Comparison of ENCODE assay signal across 23 mouse cellular contexts in the genomic region with DNA sequence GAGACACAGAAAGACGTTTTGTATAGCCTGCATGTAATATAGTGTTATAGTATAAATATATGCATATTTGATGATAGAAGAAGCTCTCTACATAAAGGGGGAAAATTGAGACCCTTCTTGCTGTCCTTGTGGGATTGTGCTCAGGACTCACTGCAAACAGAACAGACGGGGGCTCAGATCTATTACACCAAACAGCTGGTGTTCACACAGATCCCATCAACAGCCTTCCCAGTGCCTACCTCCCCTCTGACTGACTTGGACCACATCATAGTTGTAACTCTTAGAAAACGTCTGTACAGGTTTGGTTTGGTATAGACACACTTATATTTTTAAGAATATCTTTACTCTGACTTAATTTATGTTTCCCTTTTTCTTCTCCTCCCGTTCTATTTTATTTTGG.
DNase-seq lines count a peak whose midpoint lies in the region; ATAC-seq lines count a peak whose summit lies in the region.
"Had no signal": no experiment of that assay in that cellular context is flagged by ENCODE, and none has a peak within 500 bp of the region (broad histone marks: within the 10 kb centered on the region; RNA-seq: fewer than 3 reads in every experiment).

No protein-coding gene starts in this region.

- H3K36me3 ChIP-seq in forebrain, embryonic 15.5 days = no peaks in the 10 kb centered on the region
- no peaks in the 10 kb centered on the region for H3K36me3 ChIP-seq in forebrain, embryonic 11.5 days (ENCODE audit: control insufficient read depth, insufficient read depth, low read length)
- H3K36me3 ChIP-seq in neural tube, embryonic 13.5 days = no peaks in the 10 kb centered on the region
- H3K36me3 ChIP-seq in neural tube, embryonic 15.5 days = no peaks in the 10 kb centered on the region
- H3K36me3 ChIP-seq in forebrain, embryonic 16.5 days (ENCODE audit: control insufficient read depth, insufficient read depth) = no peaks in the 10 kb centered on the region
- H3K36me3 ChIP-seq: embryonic facial prominence, embryonic 10.5 days; embryonic facial prominence, embryonic 13.5 days; heart, embryonic 10.5 days; hindbrain, embryonic 12.5 days; hindbrain, embryonic 15.5 days had no signal

- no peak overlapping the region for H3K4me2 ChIP-seq in forebrain, embryonic 15.5 days (replicated peaks)
- no peak overlapping the region for H3K4me2 ChIP-seq in forebrain, embryonic 11.5 days (ENCODE audit: low read depth, low read length, severe bottlenecking)
- H3K4me2 ChIP-seq in neural tube, embryonic 13.5 days = no peak overlapping the region
- no peak overlapping the region for H3K4me2 ChIP-seq in neural tube, embryonic 15.5 days
- no peak overlapping the region for H3K4me2 ChIP-seq in forebrain, embryonic 16.5 days (ENCODE audit: low read length)
- H3K4me2 ChIP-seq: embryonic facial prominence, embryonic 13.5 days; hindbrain, embryonic 12.5 days; hindbrain, embryonic 15.5 days had no signal

- 57% methylated on average over 4 of the region's 4 CpGs for whole genome bisulfite sequencing in forebrain, embryonic 15.5 days
- WGBS in forebrain, embryonic 11.5 days = 67% methylated on average over 4 of the region's 4 CpGs
- WGBS in neural tube, embryonic 13.5 days = 64% methylated on average over 4 of the region's 4 CpGs
- 57% methylated on average over 4 of the region's 4 CpGs for WGBS in neural tube, embryonic 15.5 days
- 49% methylated on average over 4 of the region's 4 CpGs for WGBS in forebrain, embryonic 16.5 days

- no peak overlapping the region for H3K4me3 ChIP-seq in forebrain, embryonic 15.5 days
- no peak overlapping the region for H3K4me3 ChIP-seq in forebrain, embryonic 11.5 days (ENCODE audit: low read depth, low read length)
- no peak overlapping the region for H3K4me3 ChIP-seq in neural tube, embryonic 13.5 days
- no peak overlapping the region for H3K4me3 ChIP-seq in neural tube, embryonic 15.5 days (replicated peaks)
- no peak overlapping the region for H3K4me3 ChIP-seq in forebrain, embryonic 16.5 days (replicated peaks; ENCODE audit: low read length)
- H3K4me3 ChIP-seq: embryonic facial prominence, embryonic 10.5 days; embryonic facial prominence, embryonic 13.5 days; erythroblast, embryonic 14.5 days; gastrocnemius, adult 2 months; heart, adult 2 months; heart, embryonic 10.5 days; hindbrain, embryonic 12.5 days; hindbrain, embryonic 15.5 days had no signal

- peak; percentile 63 for ATAC-seq in forebrain, embryonic 15.5 days (replicated peaks)
- no peak for ATAC-seq in forebrain, embryonic 11.5 days (replicated peaks; ENCODE audit: low FRiP score)
- ATAC-seq in neural tube, embryonic 13.5 days (ENCODE audit: low read depth) = peak; percentile 65; the same call in 1 of the 2 replicates
- ATAC-seq in neural tube, embryonic 15.5 days (ENCODE audit: low FRiP score) = no peak
- ATAC-seq in forebrain, embryonic 16.5 days = peak; percentile 48; the same call in 1 of the 2 replicates
- ATAC-seq: CD4-positive, CD25-positive, alpha-beta regulatory T cell, adult 4 months; intestine, postnatal 0 days had no signal

- DNase-seq in forebrain, embryonic 11.5 days (ENCODE audit: low spot score) = no peak
- no peak for DNase-seq in kidney, postnatal 4 days
- DNase-seq: adrenal gland, adult 2 months; adrenal gland, postnatal 14 days; cerebellum, adult 11-12 months; cerebellum, adult 8-10 months; cerebellum, postnatal 36 days; embryo, embryonic 11 days; gastrocnemius, adult 2 months; gastrocnemius, postnatal 25 days; heart, adult 2 months had no signal

- H3K27me3 ChIP-seq in forebrain, embryonic 15.5 days = no peaks in the 10 kb centered on the region
- no peaks in the 10 kb centered on the region for H3K27me3 ChIP-seq in forebrain, embryonic 11.5 days (ENCODE audit: control insufficient read depth, insufficient read depth, low read length)
- H3K27me3 ChIP-seq in neural tube, embryonic 13.5 days = no peaks in the 10 kb centered on the region
- H3K27me3 ChIP-seq in neural tube, embryonic 15.5 days (replicated peaks) = no peaks in the 10 kb centered on the region
- no peaks in the 10 kb centered on the region for H3K27me3 ChIP-seq in forebrain, embryonic 16.5 days (replicated peaks; ENCODE audit: control insufficient read depth, insufficient read depth, low read length)
- H3K27me3 ChIP-seq: embryonic facial prominence, embryonic 13.5 days; hindbrain, embryonic 12.5 days; hindbrain, embryonic 15.5 days had no signal

- H3K9me3 ChIP-seq in forebrain, embryonic 15.5 days = no peaks in the 10 kb centered on the region
- no peaks in the 10 kb centered on the region for H3K9me3 ChIP-seq in forebrain, embryonic 11.5 days (ENCODE audit: control insufficient read depth, low read length)
- H3K9me3 ChIP-seq in neural tube, embryonic 13.5 days = no peaks in the 10 kb centered on the region
- no peaks in the 10 kb centered on the region for H3K9me3 ChIP-seq in neural tube, embryonic 15.5 days (replicated peaks)
- H3K9me3 ChIP-seq in forebrain, embryonic 16.5 days (ENCODE audit: control insufficient read depth, low read length) = no peaks in the 10 kb centered on the region
- H3K9me3 ChIP-seq: embryonic facial prominence, embryonic 10.5 days; embryonic facial prominence, embryonic 13.5 days; heart, embryonic 10.5 days; hindbrain, embryonic 12.5 days; hindbrain, embryonic 15.5 days had no signal

- no peak overlapping the region for H3K9ac ChIP-seq in forebrain, embryonic 15.5 days (replicated peaks)
- no peak overlapping the region for H3K9ac ChIP-seq in forebrain, embryonic 11.5 days (ENCODE audit: low read length)
- no peak overlapping the region for H3K9ac ChIP-seq in neural tube, embryonic 13.5 days
- no peak overlapping the region for H3K9ac ChIP-seq in neural tube, embryonic 15.5 days (replicated peaks)
- no peak overlapping the region for H3K9ac ChIP-seq in forebrain, embryonic 16.5 days (replicated peaks; ENCODE audit: low read depth, low read length)
- H3K9ac ChIP-seq: embryonic facial prominence, embryonic 13.5 days; hindbrain, embryonic 12.5 days; hindbrain, embryonic 15.5 days had no signal

- no peak overlapping the region; the same call in 1 of the 2 replicates for H3K27ac ChIP-seq in forebrain, embryonic 15.5 days (replicated peaks)
- H3K27ac ChIP-seq in forebrain, embryonic 11.5 days (ENCODE audit: low read depth, low read length) = no peak overlapping the region
- no peak overlapping the region for H3K27ac ChIP-seq in neural tube, embryonic 13.5 days (replicated peaks)
- H3K27ac ChIP-seq in neural tube, embryonic 15.5 days (replicated peaks) = no peak overlapping the region
- 0 out of 2 replicates have a peak overlapping the region, but pooled peaks have one; percentile 4 for H3K27ac ChIP-seq in forebrain, embryonic 16.5 days (ENCODE audit: low read length)
- H3K27ac ChIP-seq: embryonic facial prominence, embryonic 10.5 days; embryonic facial prominence, embryonic 13.5 days; gastrocnemius, adult 2 months; heart, adult 2 months; heart, embryonic 10.5 days; hindbrain, embryonic 12.5 days; hindbrain, embryonic 15.5 days had no signal

- H3K4me1 ChIP-seq in forebrain, embryonic 15.5 days = peaks cover 7% of the 10 kb centered on the region; the same call in 1 of the 2 replicates
- H3K4me1 ChIP-seq in forebrain, embryonic 11.5 days (replicated peaks; ENCODE audit: control insufficient read depth, insufficient read depth, low read length) = no peaks in the 10 kb centered on the region
- H3K4me1 ChIP-seq in neural tube, embryonic 13.5 days (replicated peaks) = no peaks in the 10 kb centered on the region
- H3K4me1 ChIP-seq in neural tube, embryonic 15.5 days = no peaks in the 10 kb centered on the region
- peaks cover 5% of the 10 kb centered on the region; the same call in 1 of the 2 replicates for H3K4me1 ChIP-seq in forebrain, embryonic 16.5 days (replicated peaks; ENCODE audit: control insufficient read depth, insufficient read depth, low read length)
- H3K4me1 ChIP-seq: embryonic facial prominence, embryonic 10.5 days; embryonic facial prominence, embryonic 13.5 days; heart, embryonic 10.5 days; hindbrain, embryonic 12.5 days; hindbrain, embryonic 15.5 days had no signal

Comparison
In these comparisons a context has a peak if more than half of its experiments do, and no peak if none do; other contexts are left out.
1. ATAC-seq: peak in forebrain, embryonic 15.5 days (single experiment), neural tube, embryonic 13.5 days (single experiment) and forebrain, embryonic 16.5 days (single experiment); none in forebrain, embryonic 11.5 days (single experiment) and neural tube, embryonic 15.5 days (single experiment).